Mouse (Mus musculus): Measurements from ENCODE around the gene Vps51.

DNA sequence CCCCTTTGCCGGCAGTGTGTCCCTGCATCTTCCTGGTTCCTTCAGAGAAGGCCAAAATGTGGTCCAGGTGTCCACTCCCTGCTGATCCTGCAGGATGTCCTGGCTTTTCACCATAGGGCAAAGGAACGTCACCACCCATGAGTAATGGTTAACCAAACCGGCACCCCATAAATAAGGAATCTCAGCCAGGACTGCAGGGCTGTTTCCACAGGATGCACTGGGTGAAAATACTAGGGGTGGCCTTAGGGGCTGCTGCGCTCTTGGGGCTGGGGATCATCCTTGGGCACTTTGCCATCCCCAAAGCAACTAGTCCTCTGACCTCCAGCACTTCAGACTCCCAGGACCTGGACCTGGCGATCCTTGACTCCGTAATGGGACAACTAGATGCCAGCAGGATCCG, 28.6 kb upstream of the Vps51 start, which contains the start of gene Naaladl1:
- TF ChIP-seq CTCF (IDR thresholded peaks at IDR 0.05; ENCODE audit: low read depth, low read length) (no peak), POLR2A (IDR thresholded peaks at IDR 0.05; ENCODE audit: borderline replicate concordance, low read depth, low read length) (no peak)
